Mouse (Mus musculus): ENCODE measurements around the gene Pawr.

The Pawr gene

GRCm38 (mm10) chr10:108445606-108446005, 113.7 kb downstream of the Pawr start:
- DNase-seq: no peak

DNA sequence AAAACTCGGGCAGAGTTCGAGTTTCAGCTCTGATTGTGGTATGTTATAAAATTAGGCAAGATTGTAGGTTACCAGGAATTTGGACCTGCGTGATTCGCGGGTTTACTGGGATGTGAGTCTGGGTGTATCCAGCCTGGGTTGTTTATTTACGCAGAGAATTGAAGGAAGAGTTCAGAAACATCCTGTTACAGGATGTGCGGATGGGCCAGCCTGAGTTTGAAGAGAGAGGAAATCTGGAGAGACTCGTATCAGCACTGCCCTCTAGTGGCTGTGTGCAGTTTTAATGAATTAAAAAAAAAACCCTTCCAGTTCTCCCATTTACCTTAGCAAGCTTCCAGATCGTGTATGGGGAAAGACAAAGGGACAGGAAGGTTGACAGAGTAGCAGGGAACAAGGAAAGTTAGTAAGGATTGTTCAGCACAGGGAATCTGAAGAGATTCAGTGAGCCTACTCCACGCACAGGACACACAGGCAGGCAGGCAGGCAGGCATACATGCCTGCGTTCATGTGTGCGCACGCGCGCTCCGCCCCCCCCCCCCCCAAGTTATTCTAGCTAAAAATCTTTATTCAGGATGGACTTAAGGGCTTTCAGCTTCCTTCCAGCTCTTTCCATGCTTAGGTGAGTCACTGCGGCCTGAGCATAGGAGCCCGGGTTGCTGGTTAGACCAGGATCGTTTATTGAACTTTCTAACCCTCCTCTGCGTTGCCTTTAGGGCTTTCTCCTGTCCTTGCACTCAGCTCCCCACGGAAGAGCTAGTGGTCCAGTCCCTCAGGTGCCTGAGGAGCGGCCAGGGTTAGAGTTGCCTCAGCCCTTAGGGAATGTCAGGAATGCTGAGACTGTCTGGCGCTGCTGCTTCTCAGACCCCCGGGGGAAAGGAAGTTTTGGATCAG, 114.4 kb downstream of the Pawr start:
- DNase-seq: peak; percentile 62

GRCm38 (mm10) chr10:108447211-108447610, 115.3 kb downstream of the Pawr start:
- no peak for DNase-seq

DNA sequence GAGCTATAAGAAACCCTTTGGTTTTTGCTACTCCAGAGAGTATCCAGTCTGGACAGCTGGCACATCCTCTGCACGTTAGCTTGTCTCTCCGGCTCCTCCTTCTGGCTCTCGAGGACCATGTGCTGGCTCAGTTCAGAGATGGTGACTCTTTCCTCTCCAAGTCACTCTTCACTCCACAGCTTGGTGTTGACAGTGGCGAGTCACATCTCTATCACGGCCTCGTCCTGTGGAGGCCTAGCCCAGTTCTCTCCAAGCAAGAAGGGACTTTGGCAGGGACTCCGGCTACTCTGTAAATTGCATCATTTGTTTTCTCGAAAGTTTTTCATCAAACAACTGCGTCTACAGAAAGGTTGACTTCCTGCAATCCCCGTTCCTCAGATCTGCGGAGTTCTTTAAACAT, 116.5 kb downstream of the Pawr start:
- no peak for DNase-seq

GRCm38 (mm10) chr10:108450401-108450800, 118.5 kb downstream of the Pawr start:
- DNase-seq: no peak

- DNase-seq: no peak
These were observed 119.6 kb downstream of the Pawr start for GRCm38 (mm10) chr10:108451516-108451915.

DNA sequence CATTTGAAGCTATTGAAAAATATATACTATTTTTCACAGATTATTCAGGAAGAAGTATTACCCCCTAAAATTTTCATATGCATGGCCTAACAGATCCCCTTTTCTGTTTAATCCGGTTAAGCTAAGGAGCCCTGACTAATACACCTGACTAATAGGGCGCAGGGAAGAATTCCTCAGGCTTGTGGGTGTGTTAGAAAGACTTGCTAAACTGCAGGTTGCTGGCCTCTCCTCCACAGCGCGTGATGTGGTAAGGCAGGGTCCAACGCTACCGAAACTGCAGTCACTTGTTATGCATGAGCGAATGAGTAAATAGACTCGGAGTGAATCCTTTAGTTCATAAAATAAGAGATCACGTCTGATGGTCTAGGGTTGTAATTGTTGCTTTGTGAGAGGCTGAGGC, 120.5 kb downstream of the Pawr start:
- no peak for DNase-seq

DNA sequence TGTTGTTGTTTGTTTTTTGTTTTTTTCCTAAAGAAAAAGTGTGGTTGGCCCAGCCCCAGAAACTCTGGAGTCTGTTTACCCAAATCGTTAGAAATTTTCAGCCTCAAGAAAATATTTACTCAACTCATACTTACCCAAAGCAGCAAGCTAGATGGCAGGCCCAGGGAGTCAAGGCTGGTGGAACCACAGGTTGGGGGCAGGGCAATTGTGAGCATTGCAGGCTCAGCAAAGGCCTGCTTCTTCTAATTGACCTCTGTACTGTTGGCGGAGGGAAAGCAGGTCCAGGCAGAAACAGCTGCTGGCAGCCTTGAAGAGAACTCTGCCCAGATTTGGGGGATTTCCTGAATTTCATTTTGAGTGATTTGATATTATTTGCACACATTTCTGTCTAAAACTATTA, 121.6 kb downstream of the Pawr start:
- DNase-seq: no peak

DNA sequence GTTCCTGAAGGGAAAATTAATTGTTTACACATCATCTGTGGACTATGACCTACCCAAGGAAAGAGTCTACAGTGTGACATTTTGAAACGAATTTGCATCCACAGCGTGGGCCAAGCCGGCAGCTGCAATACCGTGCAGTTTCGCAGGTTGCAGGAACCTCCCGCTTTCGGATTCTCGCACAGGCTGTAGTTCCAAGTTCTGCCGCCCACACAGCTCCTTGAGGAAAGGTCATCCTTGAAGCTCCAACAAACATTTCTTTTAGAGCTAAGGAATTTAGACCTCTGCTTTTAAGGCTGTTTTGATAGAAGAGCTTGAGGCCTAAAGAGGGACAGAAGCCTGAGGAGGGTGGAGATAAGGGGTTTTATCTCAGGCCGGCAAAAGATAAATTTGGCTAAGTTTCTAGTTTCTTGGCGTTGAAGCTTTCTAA, 122.8 kb downstream of the Pawr start:
- peak; percentile 60 for DNase-seq

GRCm38 (mm10) chr10:108455204-108455603, 123.3 kb downstream of the Pawr start:
- no peak for DNase-seq

- DNase-seq: no peak
These were observed 124.0 kb downstream of the Pawr start for GRCm38 (mm10) chr10:108455883-108456282.

DNA sequence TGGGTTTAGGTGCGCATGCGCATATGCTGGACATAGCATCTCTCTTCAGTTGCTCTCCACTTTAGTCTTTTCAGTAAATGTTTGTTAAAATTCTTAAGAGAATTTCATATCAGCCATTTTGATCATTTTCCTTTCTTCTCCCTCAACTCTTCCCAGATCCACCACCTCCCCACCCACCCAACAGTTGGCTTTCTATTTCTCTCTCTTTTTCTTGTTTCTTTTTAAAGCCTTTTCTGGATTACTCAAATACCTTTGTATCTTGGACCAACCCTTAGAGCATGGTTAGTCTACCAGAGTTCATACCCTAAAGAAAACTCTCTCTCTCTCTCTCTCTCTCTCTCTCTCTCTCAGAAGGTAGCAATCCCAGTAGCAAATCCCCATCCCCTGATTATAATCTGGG, 125.1 kb downstream of the Pawr start:
- DNase-seq: no peak

DNA sequence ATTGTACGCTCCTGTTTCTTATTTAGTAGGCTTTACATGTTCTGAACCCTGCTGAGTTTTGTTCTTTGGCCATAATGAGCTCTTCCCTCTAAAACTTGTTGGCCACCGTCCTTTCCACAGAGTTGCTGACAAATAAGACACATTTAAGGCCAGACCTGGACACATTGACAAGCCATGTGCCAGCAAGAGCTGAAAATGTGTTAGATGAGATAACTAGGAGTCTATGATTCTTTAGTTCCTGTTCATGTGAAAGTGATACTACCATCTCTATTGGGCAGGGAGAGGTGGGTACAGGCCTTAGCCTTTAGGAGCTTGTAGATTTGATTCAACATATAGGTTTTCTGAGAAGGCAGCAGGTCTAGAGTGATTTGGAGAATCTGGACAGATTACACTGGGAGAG, 129.9 kb downstream of the Pawr start:
- no peak for DNase-seq

Data from right cerebral cortex, postnatal 14 days (tissue).